Mouse (Mus musculus): ENCODE measurements around the gene Il15. TPM values are rescaled to one million over a fixed set of nuclear protein-coding genes. Genes with fewer than 3 reads are reported as not detected.
A peak's percentile ranks its signal among the peaks of the same experiment; 100 is the strongest.

Il15 gene
- polyA plus RNA-seq, 1 experiment from 2014 or later: 6.3 TPM

GRCm38 (mm10) chr8:82351268-82351943 is 51.6 kb downstream of the Il15 start:
- ATAC-seq (ENCODE audit: insufficient read depth, low FRiP score, low read depth): no peak
- H3K9ac ChIP-seq: no peak overlapping the region
- H3K4me3 ChIP-seq (replicated peaks): no peak overlapping the region
- no peaks in the 10 kb centered on the region for H3K27me3 ChIP-seq (replicated peaks)
- no peak overlapping the region for H3K27ac ChIP-seq
- 64% methylated on average over 1 of the region's 1 CpGs for WGBS
- H3K4me1 ChIP-seq: no peaks in the 10 kb centered on the region
- H3K4me2 ChIP-seq: no peak overlapping the region
- H3K9me3 ChIP-seq: no peaks in the 10 kb centered on the region
- no peaks in the 10 kb centered on the region for H3K36me3 ChIP-seq

DNA sequence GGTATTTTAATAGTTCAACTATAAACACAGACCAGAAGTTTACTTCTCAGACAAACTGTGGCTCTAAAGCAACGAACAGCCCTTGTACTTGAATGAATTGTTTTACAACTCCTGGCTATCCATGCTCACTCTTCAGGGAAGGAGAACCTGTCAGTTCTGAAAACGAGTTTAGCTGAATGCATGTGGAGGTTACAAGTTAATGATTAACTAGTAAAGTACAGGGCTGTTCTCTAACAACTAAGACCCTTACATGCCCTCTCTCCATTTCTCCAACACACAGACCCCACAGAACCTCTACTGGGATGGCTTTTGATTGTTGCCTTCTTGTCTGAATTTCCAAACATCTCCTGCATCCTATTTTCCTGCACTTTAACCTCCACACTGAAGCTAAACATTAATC is 53.7 kb downstream of the Il15 start:
- ATAC-seq (ENCODE audit: insufficient read depth, low FRiP score, low read depth): no peak; the same call in 1 of the 2 replicates
- Histone ChIP-seq H3K27ac (no peak overlapping the region), H3K36me3 (no peaks in the 10 kb centered on the region)

DNA sequence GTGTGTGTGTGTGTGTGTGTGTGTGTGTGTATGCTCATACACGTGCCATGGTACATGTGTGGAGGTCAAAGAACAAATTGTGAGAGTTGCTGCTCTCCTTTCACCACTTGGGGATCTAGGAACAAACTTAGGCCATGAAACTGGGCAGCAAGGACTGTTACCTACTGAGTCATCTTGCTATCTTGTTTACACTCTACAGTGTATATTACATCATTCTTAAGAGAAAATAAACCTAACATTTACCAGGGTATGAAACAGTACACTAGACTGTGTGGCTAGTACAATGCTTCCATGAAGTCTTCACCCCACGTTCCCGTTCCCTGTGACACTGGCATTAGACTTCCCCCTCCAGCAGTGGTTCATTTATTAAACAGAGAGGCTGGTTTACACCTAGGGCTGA is 56.5 kb downstream of the Il15 start:
- no peaks in the 10 kb centered on the region for H3K9me3 ChIP-seq
- no peak overlapping the region; the same call in 1 of the 2 replicates for H3K27ac ChIP-seq
- H3K9ac ChIP-seq: no peak overlapping the region
- no peak overlapping the region for H3K4me2 ChIP-seq
- 49% methylated on average over 3 of the region's 3 CpGs for WGBS
- H3K4me3 ChIP-seq (replicated peaks): no peak overlapping the region
- no peaks in the 10 kb centered on the region for H3K36me3 ChIP-seq
- no peaks in the 10 kb centered on the region for H3K4me1 ChIP-seq
- 0 out of 2 replicates have a peak, but pooled peaks have one; percentile 50 for ATAC-seq (ENCODE audit: insufficient read depth, low FRiP score, low read depth)
- H3K27me3 ChIP-seq (replicated peaks): no peaks in the 10 kb centered on the region

More for the DNA sequence above, 53.7 kb downstream of the Il15 start:
- Histone ChIP-seq H3K27me3 (replicated peaks) (no peaks in the 10 kb centered on the region), H3K4me2 (no peak overlapping the region), H3K4me3 (replicated peaks) (no peak overlapping the region), H3K9ac (no peak overlapping the region), H3K9me3 (no peaks in the 10 kb centered on the region), H3K4me1 (no peaks in the 10 kb centered on the region)
- 13% methylated on average over 2 of the region's 2 CpGs for WGBS

DNA sequence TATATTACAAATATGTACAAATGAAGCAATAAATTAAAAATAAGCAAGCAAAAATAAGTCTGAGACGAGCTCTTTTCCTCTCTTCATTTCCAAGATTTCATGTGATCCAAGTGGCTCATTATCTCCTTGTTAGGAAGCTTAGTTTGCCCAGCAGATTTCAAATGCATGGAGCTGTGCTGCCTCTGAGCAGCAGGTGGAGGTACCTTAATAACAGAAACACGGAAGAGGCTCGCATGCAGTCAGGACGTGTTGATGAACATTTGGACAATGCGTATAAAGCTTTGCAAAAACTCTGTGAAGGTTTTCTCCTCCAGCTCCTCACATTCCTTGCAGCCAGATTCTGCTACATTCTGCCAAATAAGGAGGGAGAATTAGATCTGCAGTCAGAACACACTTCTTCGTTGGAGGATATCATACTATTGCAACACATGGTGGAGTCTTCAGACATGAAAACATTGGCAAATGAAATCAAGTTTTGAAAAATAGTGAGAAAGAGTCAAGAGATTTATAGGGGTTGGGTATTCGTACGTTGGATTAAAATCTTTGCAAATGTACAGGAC is 71.3 kb downstream of the Il15 start:
- Histone ChIP-seq H3K36me3 (no peaks in the 10 kb centered on the region), H3K4me2 (no peak overlapping the region)
- 82% methylated on average over 8 of the region's 8 CpGs for WGBS

DNA sequence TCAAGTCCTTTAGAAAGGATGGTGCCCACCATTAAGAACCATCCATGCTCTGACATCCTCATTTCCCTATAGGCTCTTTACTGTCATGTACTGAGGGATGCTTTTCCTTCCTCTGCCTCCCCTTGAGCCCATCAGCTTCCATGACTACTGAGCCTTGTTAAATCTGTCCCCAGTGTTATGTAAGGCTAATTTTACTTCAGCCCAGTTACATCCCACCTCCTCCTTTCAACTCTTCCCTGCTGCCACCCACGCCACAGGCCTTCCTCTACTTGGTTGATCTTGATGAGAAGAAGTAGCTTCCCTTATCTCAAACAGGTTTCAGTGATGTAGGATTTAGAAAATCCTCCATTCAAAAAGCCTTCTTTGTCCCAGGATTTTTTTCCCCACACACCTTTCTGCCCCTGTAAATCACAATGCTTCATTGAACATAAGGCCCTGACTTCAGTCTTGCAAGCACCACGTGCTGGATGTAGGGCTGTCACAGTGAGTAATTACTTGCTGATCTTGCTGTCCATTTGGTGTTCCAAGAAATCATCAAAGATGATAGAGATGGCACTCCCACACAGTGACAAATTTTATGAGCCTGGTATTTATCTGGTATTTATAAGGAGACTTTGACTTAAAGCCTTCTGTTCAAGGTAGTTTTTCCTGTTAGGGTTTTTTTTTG is 74.9 kb downstream of the Il15 start:
- ATAC-seq (ENCODE audit: insufficient read depth, low FRiP score, low read depth): no peak
- 47% methylated on average over 2 of the region's 2 CpGs for WGBS
- Histone ChIP-seq H3K9ac (no peak overlapping the region), H3K36me3 (no peaks in the 10 kb centered on the region), H3K27me3 (replicated peaks) (no peaks in the 10 kb centered on the region), H3K9me3 (no peaks in the 10 kb centered on the region), H3K4me3 (replicated peaks) (no peak overlapping the region), H3K4me2 (no peak overlapping the region), H3K27ac (no peak overlapping the region), H3K4me1 (no peaks in the 10 kb centered on the region)

More for the DNA sequence above, 71.3 kb downstream of the Il15 start:
- no peak overlapping the region for H3K9ac ChIP-seq
- H3K27me3 ChIP-seq (replicated peaks): no peaks in the 10 kb centered on the region
- H3K4me1 ChIP-seq: no peaks in the 10 kb centered on the region
- H3K27ac ChIP-seq: no peak overlapping the region
- no peak overlapping the region for H3K4me3 ChIP-seq (replicated peaks)
- H3K9me3 ChIP-seq: no peaks in the 10 kb centered on the region
- ATAC-seq (ENCODE audit: insufficient read depth, low FRiP score, low read depth): no peak

GRCm38 (mm10) chr8:82326061-82326460 is 77.0 kb downstream of the Il15 start:
- no peaks in the 10 kb centered on the region for H3K27me3 ChIP-seq (replicated peaks)
- 90% methylated on average over 1 of the region's 1 CpGs for WGBS
- no peak overlapping the region for H3K9ac ChIP-seq
- H3K4me2 ChIP-seq: no peak overlapping the region
- no peaks in the 10 kb centered on the region for H3K4me1 ChIP-seq
- H3K36me3 ChIP-seq: no peaks in the 10 kb centered on the region
- no peak overlapping the region for H3K27ac ChIP-seq
- no peak for ATAC-seq (ENCODE audit: insufficient read depth, low FRiP score, low read depth)
- no peak overlapping the region for H3K4me3 ChIP-seq (replicated peaks)
- H3K9me3 ChIP-seq: no peaks in the 10 kb centered on the region

DNA sequence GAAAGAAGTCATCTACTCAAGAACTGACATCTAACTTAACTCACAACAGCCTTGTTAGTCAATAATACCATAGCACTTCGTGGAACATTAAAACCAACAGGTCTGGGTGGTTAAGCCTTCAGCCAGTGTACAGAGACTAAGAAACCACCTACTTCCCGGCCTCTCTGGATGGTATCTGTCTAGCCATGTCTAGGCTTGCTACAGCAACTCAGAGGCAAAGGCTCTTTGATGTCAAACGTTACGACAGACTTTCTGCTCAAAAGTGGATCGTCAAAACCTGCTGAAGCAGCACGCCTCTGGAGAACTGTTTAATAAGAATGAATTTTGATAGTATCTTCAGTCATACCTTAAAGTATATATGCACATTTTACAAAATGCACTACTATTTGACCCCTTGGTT is 77.4 kb downstream of the Il15 start:
- Histone ChIP-seq H3K4me2 (no peak overlapping the region), H3K9ac (no peak overlapping the region), H3K27me3 (replicated peaks) (no peaks in the 10 kb centered on the region), H3K27ac (no peak overlapping the region), H3K36me3 (no peaks in the 10 kb centered on the region), H3K4me1 (no peaks in the 10 kb centered on the region), H3K4me3 (replicated peaks) (no peak overlapping the region), H3K9me3 (no peaks in the 10 kb centered on the region)
- 78% methylated on average over 6 of the region's 6 CpGs for WGBS
- no peak for ATAC-seq (ENCODE audit: insufficient read depth, low FRiP score, low read depth)

GRCm38 (mm10) chr8:82317446-82317845 is 85.6 kb downstream of the Il15 start:
- H3K4me2 ChIP-seq: no peak overlapping the region
- H3K4me3 ChIP-seq (replicated peaks): no peak overlapping the region
- H3K27me3 ChIP-seq (replicated peaks): no peaks in the 10 kb centered on the region
- H3K9ac ChIP-seq: no peak overlapping the region
- 56% methylated on average over 3 of the region's 3 CpGs for WGBS
- ATAC-seq (ENCODE audit: insufficient read depth, low FRiP score, low read depth): no peak
- no peaks in the 10 kb centered on the region for H3K9me3 ChIP-seq
- no peak overlapping the region for H3K27ac ChIP-seq
- H3K36me3 ChIP-seq: no peaks in the 10 kb centered on the region
- H3K4me1 ChIP-seq: no peaks in the 10 kb centered on the region

- H3K36me3 ChIP-seq: no peaks in the 10 kb centered on the region
- no peak overlapping the region for H3K27ac ChIP-seq
- no peaks in the 10 kb centered on the region for H3K27me3 ChIP-seq (replicated peaks)
- no peak for ATAC-seq (ENCODE audit: insufficient read depth, low FRiP score, low read depth)
- no peaks in the 10 kb centered on the region for H3K4me1 ChIP-seq
- WGBS: 42% methylated on average over 1 of the region's 1 CpGs
- no peak overlapping the region for H3K4me3 ChIP-seq (replicated peaks)
- H3K4me2 ChIP-seq: no peak overlapping the region
- H3K9me3 ChIP-seq: no peaks in the 10 kb centered on the region
- H3K9ac ChIP-seq: no peak overlapping the region
These were observed 96.6 kb downstream of the Il15 start for GRCm38 (mm10) chr8:82306424-82306823.

DNA sequence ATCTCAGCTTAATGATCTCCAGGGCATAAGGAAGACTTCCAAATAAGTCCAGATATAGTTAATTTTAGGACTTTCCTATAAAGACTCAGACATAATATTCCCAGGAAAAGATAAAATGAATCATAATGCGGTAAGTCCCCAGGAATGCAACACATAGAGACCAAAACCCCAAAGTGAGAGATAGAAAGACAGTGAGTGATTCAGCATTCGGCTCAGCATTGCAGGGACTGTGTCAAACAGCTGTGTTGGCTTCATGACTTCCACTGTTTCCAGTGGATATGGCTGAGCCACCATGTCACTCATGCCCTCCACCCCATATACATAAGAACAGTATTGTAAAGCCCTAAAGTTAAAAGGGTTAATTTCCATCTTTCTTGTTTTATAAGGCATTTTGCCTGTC is 106.8 kb downstream of the Il15 start:
- Histone ChIP-seq H3K4me3 (replicated peaks) (no peak overlapping the region), H3K27me3 (replicated peaks) (no peaks in the 10 kb centered on the region)
- WGBS: 85% methylated on average over 2 of the region's 2 CpGs

GRCm38 (mm10) chr8:82291659-82292058 is 111.4 kb downstream of the Il15 start:
- no peak overlapping the region for H3K9ac ChIP-seq

More for the DNA sequence above, 106.8 kb downstream of the Il15 start:
- H3K9ac ChIP-seq: no peak overlapping the region
- no peaks in the 10 kb centered on the region for H3K4me1 ChIP-seq
- no peak overlapping the region for H3K4me2 ChIP-seq
- no peaks in the 10 kb centered on the region for H3K9me3 ChIP-seq
- no peak overlapping the region for H3K27ac ChIP-seq
- ATAC-seq (ENCODE audit: insufficient read depth, low FRiP score, low read depth): no peak
- no peaks in the 10 kb centered on the region for H3K36me3 ChIP-seq

GRCm38 (mm10) chr8:82285866-82286265 is 117.2 kb downstream of the Il15 start:
- 88% methylated on average over 3 of the region's 3 CpGs for WGBS
- no peaks in the 10 kb centered on the region for H3K27me3 ChIP-seq (replicated peaks)
- no peak for ATAC-seq (ENCODE audit: insufficient read depth, low FRiP score, low read depth)

More at GRCm38 (mm10) chr8:82291659-82292058, 111.4 kb downstream of the Il15 start:
- no peak overlapping the region for H3K4me2 ChIP-seq
- no peaks in the 10 kb centered on the region for H3K4me1 ChIP-seq
- ATAC-seq (ENCODE audit: insufficient read depth, low FRiP score, low read depth): no peak
- H3K9me3 ChIP-seq: no peaks in the 10 kb centered on the region
- no peaks in the 10 kb centered on the region for H3K27me3 ChIP-seq (replicated peaks)
- no peak overlapping the region for H3K27ac ChIP-seq
- no peaks in the 10 kb centered on the region for H3K36me3 ChIP-seq
- H3K4me3 ChIP-seq (replicated peaks): no peak overlapping the region
- 84% methylated on average over 5 of the region's 5 CpGs for WGBS

More at GRCm38 (mm10) chr8:82285866-82286265, 117.2 kb downstream of the Il15 start:
- H3K4me1 ChIP-seq: no peaks in the 10 kb centered on the region
- no peak overlapping the region for H3K9ac ChIP-seq
- no peak overlapping the region for H3K27ac ChIP-seq
- no peak overlapping the region for H3K4me2 ChIP-seq
- H3K36me3 ChIP-seq: no peaks in the 10 kb centered on the region
- no peak overlapping the region for H3K4me3 ChIP-seq (replicated peaks)
- H3K9me3 ChIP-seq: no peaks in the 10 kb centered on the region
